Mouse (Mus musculus) liver (tissue): ENCODE data around the gene P2rx6.
"Not testable (repeated sequence)": the region's sequence is repeated elsewhere in the genome, so short reads cannot be mapped to it uniquely, and the experiment has no call there.

Source experiments
- DNase-seq: peaks from one replicate; pipeline ENCODE4 v3.0.0-alpha.2; 2020; ENCODE audit warnings: mixed read lengths

P2rx6 gene

DNA sequence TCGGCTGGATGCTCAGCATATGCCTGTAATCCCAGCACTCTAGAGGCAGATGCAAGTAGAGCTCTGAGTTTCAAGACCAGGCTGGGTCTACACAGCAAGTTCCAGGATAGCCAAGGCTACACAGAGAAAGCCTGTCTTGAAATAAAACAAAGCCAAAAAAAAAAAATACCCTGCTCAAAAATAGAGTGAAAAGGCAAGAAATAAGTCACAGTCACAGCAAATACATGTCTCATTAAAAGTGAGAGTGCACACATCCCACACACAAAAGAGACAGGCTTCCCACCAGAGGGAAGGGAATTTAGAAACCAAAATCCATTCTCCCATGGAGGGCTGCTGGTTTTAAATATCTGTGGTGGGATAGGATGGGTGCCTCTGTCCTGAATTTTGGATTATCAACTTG lies 1.9 kb downstream of the P2rx6 start:
- no peak for DNase-seq

DNA sequence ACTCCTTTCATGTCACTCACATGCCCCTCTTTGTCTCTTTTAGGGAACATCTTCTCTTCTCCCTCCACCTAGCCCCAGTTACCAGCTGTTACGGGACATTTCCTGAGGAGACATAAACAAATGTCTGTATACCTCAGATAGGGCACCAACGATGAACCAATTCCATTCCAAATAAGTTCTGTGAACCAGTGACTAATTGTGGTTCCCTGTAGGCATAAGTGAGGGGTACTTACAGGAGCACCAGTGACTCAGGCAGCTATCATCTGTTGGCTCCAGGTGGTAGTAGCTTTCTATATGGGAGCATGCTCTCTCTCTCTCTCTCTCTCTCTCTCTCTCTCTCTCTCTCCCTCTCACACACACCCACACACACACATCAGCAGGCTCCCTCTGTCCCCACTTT lies 2.5 kb downstream of the P2rx6 start:
- no peak for DNase-seq

DNA sequence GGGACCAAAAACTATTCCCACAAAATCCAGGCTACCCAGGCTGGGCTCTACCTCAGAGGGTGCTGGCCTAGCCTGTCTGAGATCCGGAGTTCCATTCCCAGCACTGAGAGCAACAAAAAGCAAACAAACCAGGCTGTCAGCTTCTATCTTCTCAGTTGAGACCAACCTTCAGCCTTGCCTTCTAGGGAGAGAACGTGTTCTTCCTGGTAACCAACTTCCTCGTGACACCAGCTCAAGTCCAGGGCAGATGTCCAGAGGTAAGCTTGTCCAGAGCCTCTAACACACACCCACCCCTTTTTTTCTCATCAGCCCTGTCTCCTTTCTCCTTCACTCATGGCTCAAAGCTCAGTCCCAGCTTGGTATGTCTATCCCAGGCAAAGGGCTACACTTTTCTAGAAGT lies 3.1 kb downstream of the P2rx6 start:
- no peak for DNase-seq

DNA sequence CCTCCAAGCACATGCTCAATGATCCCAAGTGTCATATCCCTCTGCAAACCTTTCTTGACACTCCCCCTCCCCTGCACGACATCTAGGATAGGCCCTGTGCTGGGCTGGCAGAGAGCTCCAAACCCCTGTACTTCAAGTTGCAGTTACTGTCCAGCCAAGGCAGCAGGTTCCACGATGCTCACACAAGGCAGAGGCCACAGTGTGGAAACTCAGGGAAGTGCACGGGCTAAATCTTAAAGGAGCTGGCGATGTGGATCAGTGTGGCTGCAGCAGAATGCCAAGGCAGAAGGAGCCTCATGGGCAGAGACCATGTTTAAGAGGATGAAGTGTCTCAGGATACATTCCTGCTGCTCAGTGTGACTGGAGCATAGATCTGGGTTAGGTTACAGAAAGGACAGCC lies 4.5 kb downstream of the P2rx6 start:
- no peak for DNase-seq

DNA sequence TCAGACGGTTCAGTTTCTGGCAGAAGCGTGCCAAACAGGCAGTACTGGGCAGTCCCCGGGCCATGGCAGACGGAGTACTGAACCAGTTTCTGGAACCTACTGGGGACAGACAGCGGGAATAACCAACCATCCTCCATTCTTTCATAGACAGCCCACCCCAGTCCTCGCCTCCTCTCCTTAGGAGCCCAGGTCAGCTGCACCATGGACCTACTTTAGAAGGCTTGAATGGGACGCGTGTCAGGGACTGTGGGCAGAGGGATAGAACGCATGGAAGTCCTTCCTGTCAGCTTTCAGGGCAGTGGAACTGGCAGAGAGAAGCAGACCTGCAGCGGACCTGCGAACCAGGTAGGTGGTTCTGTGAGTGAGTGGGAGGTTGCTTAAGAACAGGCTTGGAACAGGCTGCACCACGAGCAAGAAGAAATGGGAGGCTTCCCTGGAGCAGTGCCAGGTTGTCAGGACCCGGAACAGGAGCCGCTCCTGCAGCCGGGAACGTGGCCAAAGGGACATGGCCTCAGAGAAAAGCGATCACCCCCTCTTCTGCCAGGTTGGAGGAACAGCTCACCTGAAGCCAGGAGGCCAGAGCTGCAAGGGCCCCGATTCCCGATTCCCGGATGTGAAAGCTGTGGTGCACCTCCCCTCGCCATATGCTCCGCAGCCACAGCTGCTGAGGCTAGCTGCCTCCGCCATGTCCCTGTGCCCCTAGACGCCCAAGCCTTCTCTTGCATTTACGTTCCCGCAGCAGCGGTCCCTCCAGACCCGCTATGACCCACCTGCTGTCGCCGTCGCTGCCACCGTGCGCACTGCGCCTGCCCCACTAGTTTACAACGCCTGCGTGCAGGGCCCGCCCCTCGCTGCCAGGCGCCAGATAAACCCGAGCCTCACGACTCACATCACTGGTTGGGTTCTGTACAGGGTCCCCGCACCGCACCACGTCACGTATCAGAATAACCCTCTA lies 14.5 kb downstream of the P2rx6 start:
- peak; percentile 44 for DNase-seq

DNA sequence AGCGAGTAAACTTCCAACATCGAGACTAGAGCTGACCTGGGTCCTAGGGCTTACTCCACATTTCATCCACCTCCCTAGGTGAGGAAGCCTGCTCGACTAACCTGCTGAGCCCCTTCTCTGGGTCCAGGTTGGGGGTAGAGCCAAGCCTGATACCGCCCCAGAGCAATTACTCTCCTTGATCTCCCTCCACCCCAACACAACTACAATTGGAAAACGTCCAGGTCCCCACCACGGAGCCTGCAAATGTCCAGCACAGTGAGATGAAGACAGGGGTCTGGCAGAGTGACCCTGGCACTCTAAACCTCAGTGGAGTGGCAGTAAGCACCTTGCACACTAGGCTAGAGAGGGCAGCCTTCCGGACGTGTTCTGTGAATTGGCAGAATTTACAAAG lies 15.1 kb downstream of the P2rx6 start:
- no peak for DNase-seq

DNA sequence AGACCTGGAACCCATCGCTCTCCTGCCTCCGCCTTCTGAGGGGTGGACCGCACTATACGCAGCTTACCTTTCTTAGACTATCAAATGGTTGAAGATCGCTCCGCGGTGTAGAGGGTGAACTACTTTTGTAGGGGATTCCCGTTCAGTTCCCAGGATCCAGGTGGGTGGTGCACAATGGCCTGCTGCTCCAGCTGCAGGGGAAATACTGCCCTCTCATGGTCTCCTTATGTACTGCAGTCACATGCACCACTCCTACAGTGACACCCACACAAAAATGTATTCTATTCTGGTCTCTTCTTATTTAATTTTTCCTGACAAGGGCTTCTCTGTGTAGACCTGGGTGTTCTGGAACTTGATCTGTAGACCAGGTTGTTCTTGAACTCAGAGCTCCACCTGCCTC lies 21.4 kb downstream of the P2rx6 start, which contains the start of gene Slc7a4:
Gene Slc7a4, minus strand, starts transcription at position 151 of the 400 bp plus-strand sequence.
- DNase-seq, result peak; percentile 36

DNA sequence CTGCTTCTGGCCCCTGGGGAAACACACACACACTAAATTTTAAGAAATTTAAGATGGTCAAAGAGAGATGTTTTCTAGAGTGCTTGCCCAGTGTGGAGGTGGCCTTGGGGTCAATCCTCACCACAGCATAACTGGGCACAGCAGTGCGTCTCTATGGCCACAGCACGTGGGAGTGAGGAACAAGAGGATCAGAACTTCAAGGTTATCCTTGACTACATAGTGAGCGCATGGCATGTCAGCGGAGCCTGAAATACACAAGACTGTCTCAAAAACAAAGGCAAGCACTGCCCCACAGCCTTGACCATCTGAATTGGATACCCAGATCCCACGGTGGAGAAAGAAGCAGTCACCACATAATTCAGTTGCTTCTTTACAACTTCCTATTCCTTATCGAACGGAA lies 22.9 kb downstream of the P2rx6 start:
- DNase-seq, result no peak

DNA sequence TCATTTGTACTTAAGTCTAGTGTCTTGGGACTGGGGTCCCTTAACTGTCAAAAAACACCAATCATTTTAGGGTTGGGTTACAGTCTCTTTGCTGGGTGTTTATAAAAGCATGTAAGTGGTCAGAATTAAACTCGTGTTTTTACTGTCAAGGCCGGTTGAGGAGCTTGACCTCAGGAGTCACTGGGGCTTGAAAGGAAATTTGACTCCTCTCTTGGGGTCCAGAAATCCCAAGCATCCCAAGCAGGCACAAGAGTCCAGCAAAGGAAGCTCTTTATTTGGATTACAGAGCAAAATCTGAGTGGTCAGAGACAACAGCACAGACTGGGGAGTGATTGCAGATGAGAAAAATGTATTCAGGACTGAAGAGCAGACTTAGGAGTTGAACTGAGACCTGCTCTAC lies 29.0 kb downstream of the P2rx6 start:
- DNase-seq, result no peak

DNA sequence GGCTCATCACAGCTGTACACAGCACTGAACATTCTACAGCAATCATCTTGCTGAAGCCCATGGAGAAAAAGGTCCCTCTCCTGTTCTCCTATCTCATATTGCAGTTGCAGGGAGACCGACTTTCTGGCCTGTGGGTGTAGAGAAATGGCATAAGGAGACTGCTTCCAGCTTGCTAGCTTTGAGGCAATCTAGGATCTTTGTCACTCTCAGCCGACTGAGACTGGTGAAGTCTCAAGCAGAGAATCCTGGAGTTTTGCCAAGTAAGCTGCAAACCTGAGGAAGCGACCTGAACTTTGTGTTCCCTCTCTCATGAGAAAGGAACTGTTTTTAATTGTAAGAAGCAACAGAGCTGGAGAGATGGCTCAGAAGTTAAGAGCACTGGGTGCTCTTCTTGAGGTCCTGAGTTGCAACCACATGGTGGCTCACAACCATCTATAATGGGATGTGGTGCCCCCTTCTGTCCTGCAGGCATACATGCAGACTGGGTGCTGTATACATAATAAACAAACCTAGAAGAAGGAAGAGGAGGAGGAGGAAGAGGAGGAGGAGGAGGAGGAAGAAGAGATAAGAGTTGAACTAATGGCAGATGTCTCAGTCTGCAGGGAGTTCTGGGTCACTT lies 39.4 kb downstream of the P2rx6 start:
- no peak for DNase-seq

DNA sequence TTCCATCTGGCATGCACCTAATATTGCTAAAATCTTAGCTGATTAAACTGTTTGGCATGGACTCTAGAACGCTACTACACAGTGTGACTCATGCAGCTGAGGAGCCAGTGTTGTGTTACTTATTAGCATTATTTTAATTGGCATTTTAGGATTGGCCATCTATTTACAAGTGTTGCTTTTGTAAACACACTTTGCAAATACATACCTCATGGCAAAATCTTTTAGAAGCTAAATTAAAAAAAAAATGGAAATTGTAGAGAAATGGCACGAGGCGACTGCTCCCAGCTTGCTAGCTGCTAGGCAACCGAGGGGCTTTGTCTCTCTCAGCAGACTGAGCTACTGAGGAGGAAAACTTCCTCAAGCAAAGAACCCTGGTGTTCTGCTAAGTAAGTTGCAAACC lies 43.3 kb downstream of the P2rx6 start:
- DNase-seq, result no peak

DNA sequence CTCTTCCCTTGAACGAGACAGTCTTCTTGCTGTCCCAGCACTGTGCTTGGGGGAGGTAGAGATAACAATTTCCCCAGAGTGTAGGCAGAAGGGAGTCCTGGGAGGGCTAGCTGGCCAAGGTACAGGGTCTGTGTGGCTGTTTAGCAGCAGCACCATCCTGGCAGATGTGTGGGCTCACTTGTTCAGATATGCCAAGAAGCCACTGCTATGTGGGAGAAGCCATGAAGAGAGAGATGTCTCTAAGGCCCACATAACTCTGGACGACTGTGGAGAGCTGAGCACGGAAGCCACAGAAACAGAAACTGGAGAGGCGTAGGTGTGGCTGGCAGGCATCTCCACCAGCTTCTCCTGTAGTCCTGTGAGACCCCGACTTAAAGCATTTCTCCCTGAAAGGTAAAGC lies 44.0 kb downstream of the P2rx6 start:
- no peak for DNase-seq

DNA sequence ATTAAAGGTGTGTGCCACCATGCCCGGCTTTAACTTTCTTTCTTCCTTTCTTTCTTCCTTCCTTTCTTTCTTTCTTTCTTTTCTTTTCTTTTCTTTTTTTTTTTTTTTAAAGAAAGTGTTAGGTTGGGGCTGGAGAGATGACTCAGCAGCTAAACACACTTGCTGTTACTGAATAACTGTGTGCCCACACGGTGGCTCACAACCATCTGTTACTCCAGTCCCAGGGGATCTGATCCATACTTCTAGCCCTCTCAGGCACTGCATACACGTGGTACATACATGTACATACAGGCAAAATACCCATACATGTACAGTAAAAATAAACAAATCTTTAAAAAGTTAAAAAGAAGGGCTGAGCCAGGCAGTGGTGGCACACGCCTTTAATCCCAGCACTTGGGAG lies 49.7 kb downstream of the P2rx6 start:
- no peak for DNase-seq

DNA sequence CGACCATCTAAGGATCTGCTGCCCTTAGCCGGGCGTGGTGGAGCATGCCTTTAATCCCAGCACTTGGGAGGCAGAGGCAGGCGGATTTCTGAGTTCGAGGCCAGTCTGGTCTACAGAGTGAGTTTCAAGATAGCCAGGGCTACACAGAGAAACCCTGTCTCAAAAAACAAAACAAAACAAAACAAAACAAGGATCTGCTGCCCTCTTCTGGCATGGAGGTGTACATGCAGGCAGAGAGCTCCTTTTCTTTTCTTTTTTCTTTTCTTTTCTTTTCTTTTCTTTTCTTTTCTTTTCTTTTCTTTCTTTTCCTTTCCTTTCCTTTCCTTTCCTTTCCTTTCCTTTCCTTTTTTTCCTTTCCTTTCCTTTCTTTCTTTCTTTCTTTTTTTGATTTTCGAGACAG lies 53.1 kb downstream of the P2rx6 start:
- DNase-seq, result not testable (repeated sequence)

DNA sequence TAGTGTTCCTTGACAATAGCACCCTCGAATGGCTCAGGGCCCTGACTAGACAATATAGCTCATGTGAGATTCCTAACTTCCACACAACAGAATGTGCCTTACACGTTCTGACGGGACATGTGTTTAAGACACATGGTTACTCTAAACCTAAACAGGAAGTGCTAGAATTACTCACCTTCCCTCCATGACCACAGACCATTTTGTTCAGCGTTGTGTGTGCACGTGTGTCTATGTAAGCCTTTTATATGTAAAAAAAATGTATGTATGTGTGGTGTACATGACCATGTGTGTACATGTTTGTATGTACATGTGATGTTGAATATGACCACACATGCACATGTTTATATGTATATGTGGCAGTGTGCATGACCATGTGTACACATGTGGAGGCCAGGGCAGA lies 54.5 kb downstream of the P2rx6 start:
- DNase-seq, result no peak

DNA sequence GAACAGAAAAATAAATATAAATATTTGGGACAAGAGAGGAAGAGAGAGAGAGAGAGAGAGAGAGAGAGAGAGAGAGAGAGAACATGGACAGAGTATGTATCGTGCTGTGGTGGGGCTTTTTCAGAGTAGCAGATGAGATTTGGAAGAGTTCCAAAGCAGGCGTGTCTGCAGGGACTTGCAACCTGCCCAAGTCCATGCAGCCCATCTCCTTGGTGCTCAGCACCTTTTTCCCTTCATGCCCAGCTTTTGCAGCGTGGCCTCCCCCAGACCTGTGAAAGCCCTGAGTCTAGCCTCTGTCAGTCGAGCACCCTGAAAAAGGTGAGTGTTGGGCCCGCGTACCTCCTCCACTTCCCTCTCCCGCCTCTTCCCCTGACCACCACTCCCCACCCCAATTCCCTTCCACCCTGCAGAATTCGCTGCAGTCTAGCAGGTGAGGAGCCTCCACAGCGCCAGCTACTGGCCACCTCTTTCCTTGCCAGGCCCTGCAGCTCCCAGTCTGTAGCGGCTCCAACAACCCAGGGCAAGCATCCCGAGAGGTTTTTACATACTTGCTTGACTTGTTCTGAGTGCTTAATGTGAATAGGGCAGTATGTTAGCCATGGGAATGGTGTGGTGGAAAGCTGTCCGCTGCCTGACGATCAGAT lies 56.4 kb downstream of the P2rx6 start:
- DNase-seq, result peak; percentile 78

DNA sequence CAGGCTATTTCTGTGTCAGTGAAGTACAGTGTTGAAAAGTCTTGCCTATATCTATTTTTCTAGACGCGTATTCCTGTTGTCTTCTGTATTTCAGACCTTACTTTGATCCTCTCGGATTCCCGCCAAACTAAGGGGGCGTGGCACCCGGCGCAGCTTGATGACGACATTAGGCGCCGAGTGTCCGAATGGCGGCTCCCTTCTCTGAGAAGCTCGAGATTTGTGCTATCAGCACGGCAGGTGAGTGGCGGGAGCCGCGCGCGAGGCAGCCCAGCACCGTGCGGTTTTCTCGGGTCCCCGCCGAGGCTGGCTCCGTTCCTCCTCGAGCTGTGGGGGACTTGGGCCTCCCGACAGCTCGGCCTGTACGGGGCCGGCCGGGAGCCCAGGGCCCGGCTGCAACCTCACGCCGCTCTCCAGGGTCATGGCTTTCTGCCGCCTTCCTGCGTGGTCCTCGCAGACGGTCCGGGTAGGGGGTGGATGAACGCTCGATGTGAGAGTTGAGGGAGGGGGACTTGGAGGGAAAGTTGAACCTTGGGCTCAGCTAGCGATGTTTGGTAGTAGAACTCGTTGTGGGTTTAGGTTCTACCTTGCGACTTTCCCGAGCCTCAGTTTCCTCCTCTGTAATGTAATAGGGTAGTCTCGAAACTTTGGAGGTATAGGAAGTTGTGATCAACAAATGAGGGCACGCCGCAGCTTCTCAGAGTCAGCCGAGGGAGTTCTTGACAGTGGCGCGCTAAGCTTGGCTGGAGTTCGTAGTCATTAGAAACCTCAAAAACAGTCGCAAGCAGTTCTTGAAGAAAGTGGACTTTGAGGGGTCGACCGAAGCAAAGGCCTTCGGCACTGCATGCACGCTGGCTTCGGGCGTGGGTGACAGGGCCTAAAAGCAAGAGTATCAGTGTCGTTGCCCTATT lies 57.8 kb downstream of the P2rx6 start, which contains the start of gene Smpd4:
Gene Smpd4, plus strand, starts transcription at position 157 of the 908 bp plus-strand sequence.
- peak; percentile 93 for DNase-seq

DNA sequence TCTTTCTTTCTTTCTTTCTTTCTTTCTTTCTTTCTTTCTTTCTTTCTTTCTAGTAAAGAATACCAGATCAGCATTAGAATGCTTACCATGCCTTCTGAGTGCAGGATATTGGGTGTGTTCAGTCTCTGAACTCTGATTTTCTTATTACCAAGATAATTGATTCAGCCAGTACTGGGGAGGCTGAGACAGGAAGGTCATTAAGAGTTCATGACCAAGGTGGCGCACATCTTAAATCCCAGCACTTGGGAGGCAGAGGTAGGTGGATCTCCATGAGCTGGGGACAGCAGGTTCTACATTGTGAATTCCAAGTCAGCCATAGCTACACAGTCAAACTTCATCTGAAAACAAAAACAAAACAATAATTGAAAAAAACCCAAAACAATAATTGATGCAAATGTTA lies 60.3 kb downstream of the P2rx6 start:
- no peak for DNase-seq

DNA sequence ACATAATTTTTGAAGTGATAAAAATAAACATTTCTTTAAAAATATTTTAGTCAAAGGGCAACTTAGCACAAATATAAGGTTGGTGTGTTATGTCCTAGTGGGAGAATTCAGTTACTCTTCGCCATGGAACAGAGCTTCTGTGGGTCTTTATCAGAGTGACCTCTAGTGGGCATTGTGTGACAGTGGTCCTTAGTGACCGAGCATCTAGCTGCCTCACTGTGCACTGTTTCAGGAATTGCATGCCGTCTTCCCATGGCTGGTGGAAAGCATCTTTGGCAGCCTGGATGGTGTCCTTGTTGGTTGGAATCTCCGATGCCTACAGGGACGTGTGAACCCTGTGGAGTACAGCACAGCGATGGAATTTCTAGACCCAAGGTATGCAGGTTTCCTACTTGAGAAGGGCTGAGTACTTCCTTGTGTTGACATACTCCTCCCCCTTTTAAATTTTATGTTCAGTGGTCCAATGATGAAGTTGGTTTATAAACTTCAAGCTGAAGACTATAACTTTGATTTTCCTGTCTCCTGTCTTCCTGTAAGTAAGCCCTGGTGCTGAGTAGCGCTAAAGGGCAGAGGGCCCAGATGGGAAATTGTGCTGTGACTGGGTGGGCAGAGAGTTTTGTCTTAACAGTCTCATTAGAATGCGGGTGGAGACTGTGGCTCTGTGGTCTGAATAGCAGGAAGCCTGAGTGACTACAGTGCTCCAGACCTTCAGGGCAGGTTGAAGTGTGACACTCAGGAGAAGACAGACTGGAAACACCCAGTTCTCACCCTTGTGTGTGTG lies 64.0 kb downstream of the P2rx6 start:
- no peak for DNase-seq

DNA sequence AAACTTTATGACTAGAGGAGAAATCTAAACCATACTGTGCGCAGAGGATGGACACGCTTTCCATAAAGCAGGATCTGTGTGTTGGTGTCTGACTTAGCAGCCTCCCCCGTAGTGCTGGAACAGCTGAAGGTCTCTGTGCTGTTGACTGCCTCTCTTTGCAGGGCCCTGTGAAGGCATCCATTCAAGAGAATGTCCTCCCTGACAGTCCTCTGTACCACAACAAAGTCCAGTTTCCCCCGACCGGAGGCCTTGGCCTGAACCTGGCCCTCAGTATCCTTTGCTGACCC lies 64.5 kb downstream of the P2rx6 start:
- no peak for DNase-seq
